Mouse (Mus musculus) erythroblast, embryonic 14.5 days (primary cell): ENCODE measurements around the gene Dctpp1. TPM values are rescaled to one million over a fixed set of nuclear protein-coding genes. Genes with fewer than 3 reads are reported as not detected.

Experiments used
- H3K27me3 ChIP-seq: 2 replicates; pipeline ENCODE4 v1.6.1; 2012; ENCODE audit warnings: inconsistent platforms; ENCODE audit not compliant: control insufficient read depth
- H3K36me3 ChIP-seq: 2 replicates; pipeline ENCODE4 v1.6.1; 2012; ENCODE audit warnings: mild to moderate bottlenecking, inconsistent platforms; ENCODE audit not compliant: control insufficient read depth
- H3K4me1 ChIP-seq: 2 replicates; pipeline ENCODE4 v1.6.1; 2012; ENCODE audit warnings: inconsistent platforms; ENCODE audit not compliant: control insufficient read depth
- H3K4me3 ChIP-seq: replicated peaks from 2 replicates; pipeline ENCODE3; 2012; ENCODE audit warnings: moderate library complexity, mild to moderate bottlenecking, inconsistent platforms
- H3K9me3 ChIP-seq: 2 replicates; pipeline ENCODE4 v1.6.1; 2012; ENCODE audit warnings: low read length, inconsistent platforms, mixed read lengths; ENCODE audit not compliant: control insufficient read depth
- GATA1 ChIP-seq: IDR thresholded peaks from 2 replicates; pipeline ENCODE4 v1.6.1; 2012; ENCODE audit warnings: low read length, inconsistent platforms, mixed read lengths
- TAL1 ChIP-seq: IDR thresholded peaks from 3 replicates; pipeline ENCODE4 v1.6.1; 2012; ENCODE audit warnings: low read length, inconsistent platforms, mixed read lengths
- polyA plus RNA-seq: library from polyadenylated mRNA; stranded (reverse); fragments of >175 nt; gene quantifications from 2 replicates; pipeline ENCODE4 v1.2.3, GENCODE M21; 2012

The Dctpp1 gene
- polyA plus RNA-seq, 1 experiment = 9.7 TPM

DNA sequence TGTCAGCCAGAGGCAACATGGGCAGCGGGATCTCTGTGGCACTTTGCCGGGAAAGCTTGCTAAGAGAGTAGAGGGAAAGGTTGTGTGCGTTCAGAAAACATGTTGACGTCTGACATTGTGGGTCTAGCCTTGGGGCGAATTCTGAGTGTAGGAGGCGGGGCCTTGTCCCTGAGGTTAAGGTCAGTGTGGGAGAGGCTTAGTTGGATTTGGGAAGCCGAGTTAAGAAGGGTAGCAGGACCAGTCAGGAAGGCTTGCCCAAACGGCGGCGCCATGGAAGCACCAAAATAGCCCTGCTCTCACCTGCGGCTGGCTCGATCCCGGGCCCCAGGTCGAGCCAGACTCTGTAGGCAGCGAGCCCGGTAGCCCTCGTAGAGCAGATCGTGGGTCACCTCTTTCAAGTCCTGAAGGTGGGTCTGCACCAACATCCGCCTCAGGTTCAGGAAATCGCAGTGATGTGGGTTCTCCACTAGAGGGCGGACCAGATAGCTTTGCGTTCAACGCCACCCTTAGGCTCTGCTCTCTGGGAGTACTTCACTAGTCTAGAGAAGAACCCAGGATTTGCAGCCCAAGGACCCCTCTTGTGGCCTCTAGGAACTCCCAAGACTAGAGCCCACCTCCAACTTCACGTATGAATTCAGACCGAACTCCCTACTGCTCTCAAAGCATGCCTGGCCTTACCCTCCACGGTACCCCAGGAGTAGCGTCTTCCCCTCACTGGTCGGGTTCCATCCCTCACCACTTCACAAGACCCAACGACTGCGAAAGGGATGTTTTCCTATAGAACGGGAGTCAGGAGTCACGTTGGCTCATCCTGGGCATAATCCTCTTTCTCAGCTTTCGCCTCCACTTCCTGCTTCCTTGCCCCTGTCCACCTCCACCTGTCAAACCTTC lies 45.3 kb downstream of the Dctpp1 start:
- Histone ChIP-seq H3K27me3 (no peaks in the 10 kb centered on the region), H3K36me3 (peaks cover 41% of the 10 kb centered on the region)
- TF ChIP-seq GATA1 = no peak
- no peak for TF ChIP-seq TAL1

DNA sequence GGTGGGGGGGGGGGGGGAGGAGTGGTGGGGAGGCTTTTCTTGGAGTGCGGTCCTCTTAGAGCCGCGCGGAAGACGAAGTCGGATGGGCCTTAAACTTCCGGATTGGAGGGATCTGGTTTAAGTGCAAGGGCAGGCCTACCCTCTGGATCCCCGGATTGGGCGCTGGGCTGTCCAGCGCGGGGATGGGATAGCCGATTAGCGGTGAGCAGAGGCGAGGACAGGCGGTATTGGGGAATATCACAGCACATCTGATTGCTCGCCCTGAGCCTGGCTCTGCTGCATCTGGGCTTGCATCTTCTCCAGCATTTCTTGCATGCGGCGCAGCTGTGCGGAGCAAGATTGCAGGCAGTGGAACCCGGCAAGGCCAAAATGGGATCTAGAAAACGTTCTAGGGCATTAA lies 46.0 kb downstream of the Dctpp1 start:
- Histone ChIP-seq H3K4me1 (peaks cover 89% of the 10 kb centered on the region), H3K4me3 (no peak overlapping the region), H3K36me3 (peaks cover 43% of the 10 kb centered on the region), H3K9me3 (no peaks in the 10 kb centered on the region), H3K27me3 (no peaks in the 10 kb centered on the region)
- TF ChIP-seq TAL1 = no peak
- no peak for TF ChIP-seq GATA1

More for the DNA sequence above, 45.3 kb downstream of the Dctpp1 start:
- peak overlapping the region; percentile 41 for H3K4me3 ChIP-seq
- H3K4me1 ChIP-seq = peaks cover 88% of the 10 kb centered on the region
- no peaks in the 10 kb centered on the region for H3K9me3 ChIP-seq

- H3K9me3 ChIP-seq = no peaks in the 10 kb centered on the region
- no peak for TF ChIP-seq GATA1
- TF ChIP-seq TAL1 = no peak
- peaks cover 43% of the 10 kb centered on the region for H3K36me3 ChIP-seq
- peaks cover 89% of the 10 kb centered on the region for H3K4me1 ChIP-seq
- H3K4me3 ChIP-seq = no peak overlapping the region
- no peaks in the 10 kb centered on the region for H3K27me3 ChIP-seq
These were observed 46.6 kb downstream of the Dctpp1 start for GRCm38 (mm10) chr7:127213930-127214329.

DNA sequence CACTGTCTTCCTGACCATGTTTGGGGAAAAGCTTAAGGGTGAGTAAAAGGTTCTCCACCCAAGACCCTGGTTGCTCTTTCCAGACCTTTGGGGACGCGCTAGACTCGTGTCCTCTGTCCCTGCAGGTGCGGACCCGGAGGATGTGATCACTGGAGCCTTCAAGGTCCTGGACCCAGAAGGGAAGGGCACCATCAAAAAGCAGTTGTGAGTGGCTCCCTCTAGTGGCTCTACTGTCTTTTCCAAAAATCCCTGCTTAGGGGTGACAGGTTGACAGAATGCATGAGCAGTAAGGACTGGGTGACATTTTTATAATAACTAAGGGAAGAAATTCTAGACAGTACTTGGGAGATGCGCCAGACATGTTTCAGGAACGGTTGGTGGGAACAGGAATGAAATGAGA lies 47.0 kb downstream of the Dctpp1 start:
- H3K27me3 ChIP-seq = no peaks in the 10 kb centered on the region
- H3K36me3 ChIP-seq = peaks cover 43% of the 10 kb centered on the region
- TF ChIP-seq GATA1 (no peak), TAL1 (no peak)
- peaks cover 87% of the 10 kb centered on the region for H3K4me1 ChIP-seq
- H3K9me3 ChIP-seq = no peaks in the 10 kb centered on the region
- no peak overlapping the region for H3K4me3 ChIP-seq

DNA sequence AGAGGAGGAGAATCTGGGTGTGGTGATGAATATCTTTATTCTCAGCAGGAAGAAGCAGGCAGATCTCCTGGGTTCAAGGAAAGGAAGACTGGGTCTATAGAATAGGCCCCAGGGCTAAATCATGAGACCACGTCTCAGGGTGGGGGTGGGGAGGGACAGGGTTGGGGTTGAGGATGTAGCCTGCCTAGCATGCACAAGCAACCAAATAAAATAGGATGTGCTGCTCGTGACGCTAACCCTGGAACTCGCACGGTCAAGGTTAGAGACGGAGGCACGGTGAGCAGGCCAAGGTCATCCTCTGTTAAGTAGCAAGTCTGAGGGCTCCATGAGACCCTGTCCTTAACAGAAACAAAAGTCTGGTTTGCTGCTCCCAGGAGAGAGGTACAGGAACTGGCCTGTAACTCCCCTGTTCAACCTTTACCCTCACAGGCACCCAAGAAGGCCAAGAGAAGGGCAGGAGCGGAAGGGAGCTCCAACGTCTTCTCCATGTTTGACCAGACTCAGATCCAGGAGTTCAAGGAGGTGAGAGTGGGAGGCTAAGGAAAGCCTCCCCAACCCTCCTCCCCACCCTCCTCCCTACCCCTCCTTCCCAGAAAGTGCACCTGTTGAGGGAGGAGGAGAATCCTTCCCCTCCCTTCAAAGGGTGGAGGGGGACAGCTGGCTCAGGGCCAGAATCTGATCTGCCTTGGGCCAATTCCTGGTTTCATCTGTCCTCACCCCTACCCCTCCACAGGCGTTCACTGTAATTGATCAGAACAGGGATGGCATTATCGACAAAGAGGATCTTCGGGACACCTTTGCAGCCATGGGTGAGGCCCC lies 47.9 kb downstream of the Dctpp1 start:
- Histone ChIP-seq H3K4me1 (peaks cover 80% of the 10 kb centered on the region), H3K9me3 (no peaks in the 10 kb centered on the region), H3K36me3 (peaks cover 43% of the 10 kb centered on the region), H3K27me3 (no peaks in the 10 kb centered on the region), H3K4me3 (no peak overlapping the region)
- no peak for TF ChIP-seq TAL1
- TF ChIP-seq GATA1 = no peak

- peaks cover 79% of the 10 kb centered on the region for H3K4me1 ChIP-seq
These were observed 49.3 kb downstream of the Dctpp1 start for GRCm38 (mm10) chr7:127211014-127211745.

GRCm38 (mm10) chr7:127210266-127210665 lies 50.2 kb downstream of the Dctpp1 start:
- TF ChIP-seq GATA1 (no peak), TAL1 (no peak)
- Histone ChIP-seq H3K4me1 (peaks cover 78% of the 10 kb centered on the region), H3K36me3 (peaks cover 45% of the 10 kb centered on the region), H3K27me3 (no peaks in the 10 kb centered on the region), H3K9me3 (no peaks in the 10 kb centered on the region), H3K4me3 (peak overlapping the region; percentile 90)

More at GRCm38 (mm10) chr7:127211014-127211745, 49.3 kb downstream of the Dctpp1 start:
- Histone ChIP-seq H3K4me3 (no peak overlapping the region), H3K27me3 (no peaks in the 10 kb centered on the region), H3K36me3 (peaks cover 42% of the 10 kb centered on the region), H3K9me3 (no peaks in the 10 kb centered on the region)
- TF ChIP-seq GATA1 (no peak), TAL1 (no peak)

- Histone ChIP-seq H3K9me3 (no peaks in the 10 kb centered on the region), H3K36me3 (peaks cover 45% of the 10 kb centered on the region), H3K4me1 (peaks cover 78% of the 10 kb centered on the region), H3K4me3 (peak overlapping the region; percentile 90), H3K27me3 (no peaks in the 10 kb centered on the region)
- TF ChIP-seq GATA1 = no peak
- no peak for TF ChIP-seq TAL1
These were observed 50.7 kb downstream of the Dctpp1 start for GRCm38 (mm10) chr7:127209851-127210250.
